In the genomic region with DNA sequence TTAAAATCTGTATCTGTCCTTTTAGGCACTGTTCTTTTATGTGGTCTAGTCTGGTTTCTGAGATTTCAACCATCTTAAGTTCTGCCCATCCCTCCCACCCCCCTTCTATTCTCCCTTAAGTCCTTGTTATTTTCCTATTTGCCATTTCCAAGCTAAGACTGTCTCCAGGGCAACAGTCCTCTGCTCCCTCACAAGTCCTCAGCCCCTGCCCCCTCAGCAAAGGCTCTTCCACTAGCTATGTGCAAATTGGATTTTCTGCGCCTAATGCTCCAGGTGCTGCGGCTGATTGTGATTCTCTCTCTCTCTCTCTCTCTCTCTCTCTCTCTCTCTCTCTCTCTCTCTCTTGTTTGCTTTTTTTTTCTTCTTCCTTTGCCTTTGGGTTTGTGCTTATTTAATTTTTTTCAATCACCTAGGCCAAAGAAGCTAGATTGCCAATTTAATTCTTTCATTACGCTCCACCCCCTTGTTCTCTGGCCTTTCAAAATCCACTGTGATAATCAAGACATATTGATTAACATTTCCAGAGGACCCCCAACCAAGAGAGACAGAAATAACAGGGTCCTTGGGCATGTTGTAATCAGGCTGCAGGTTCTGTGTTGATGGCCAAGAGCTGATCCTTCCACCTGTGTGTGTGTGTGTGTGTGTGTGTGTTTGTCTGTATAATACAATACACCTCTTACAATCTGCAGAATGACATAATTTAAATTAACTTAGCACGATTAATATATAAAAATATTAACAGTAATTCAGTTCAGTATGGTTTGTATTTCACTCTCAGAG, we compare ENCODE assay signal across 17 mouse cellular contexts. TPM values are rescaled to one million over a fixed set of nuclear protein-coding genes. Genes with fewer than 3 reads are reported as not detected.
DNase-seq lines count a peak whose midpoint lies in the region; ATAC-seq lines count a peak whose summit lies in the region.
"Had no signal": no experiment of that assay in that cellular context is flagged by ENCODE, and none has a peak within 500 bp of the region (broad histone marks: within the 10 kb centered on the region; RNA-seq: fewer than 3 reads in every experiment).

No protein-coding gene starts in this region.

- H3K36me3 ChIP-seq in neural tube, embryonic 13.5 days: no peaks in the 10 kb centered on the region
- no peaks in the 10 kb centered on the region for H3K36me3 ChIP-seq in hindbrain, embryonic 10.5 days
- no peaks in the 10 kb centered on the region for H3K36me3 ChIP-seq in midbrain, embryonic 11.5 days (ENCODE audit: control insufficient read depth, insufficient read depth, low read length)
- H3K36me3 ChIP-seq: heart, embryonic 10.5 days; lung, embryonic 15.5 days; neural tube, embryonic 12.5 days had no signal

- WGBS in neural tube, embryonic 13.5 days: 69% methylated on average over 4 of the region's 4 CpGs
- 72% methylated on average over 4 of the region's 4 CpGs for WGBS in hindbrain, embryonic 10.5 days
- WGBS in midbrain, embryonic 11.5 days: 35% methylated on average over 4 of the region's 4 CpGs

- no peak overlapping the region for H3K4me2 ChIP-seq in neural tube, embryonic 13.5 days
- H3K4me2 ChIP-seq in midbrain, embryonic 11.5 days: peak overlapping the region; percentile 15; the same call in 1 of the 2 replicates
- H3K4me2 ChIP-seq: lung, embryonic 15.5 days; neural tube, embryonic 12.5 days had no signal

- peak overlapping the region; percentile 54 for H3K27ac ChIP-seq in neural tube, embryonic 13.5 days (replicated peaks)
- peak overlapping the region; percentile 64 for H3K27ac ChIP-seq in hindbrain, embryonic 10.5 days
- peak overlapping the region; percentile 72 for H3K27ac ChIP-seq in midbrain, embryonic 11.5 days (ENCODE audit: low read depth, low read length)
- H3K27ac ChIP-seq: gastrocnemius, adult 2 months; layer of hippocampus, adult 2 months; lung, embryonic 15.5 days; neural tube, embryonic 12.5 days had no signal

- peaks cover 16% of the 10 kb centered on the region for H3K4me1 ChIP-seq in neural tube, embryonic 13.5 days (replicated peaks)
- peaks cover 36% of the 10 kb centered on the region for H3K4me1 ChIP-seq in hindbrain, embryonic 10.5 days (replicated peaks)
- H3K4me1 ChIP-seq in midbrain, embryonic 11.5 days (ENCODE audit: control insufficient read depth, insufficient read depth, low read length): peaks cover 18% of the 10 kb centered on the region

- ATAC-seq in neural tube, embryonic 13.5 days (ENCODE audit: low read depth): peak; percentile 56; the same call in 1 of the 2 replicates
- ATAC-seq in midbrain, embryonic 11.5 days (ENCODE audit: low FRiP score): peak; percentile 91

- H3K27me3 ChIP-seq in neural tube, embryonic 13.5 days: no peaks in the 10 kb centered on the region
- H3K27me3 ChIP-seq in hindbrain, embryonic 10.5 days (ENCODE audit: insufficient read depth, poor library complexity, severe bottlenecking): no peaks in the 10 kb centered on the region
- H3K27me3 ChIP-seq in midbrain, embryonic 11.5 days (ENCODE audit: control insufficient read depth, insufficient read depth, low read length): no peaks in the 10 kb centered on the region
- H3K27me3 ChIP-seq: lung, embryonic 15.5 days; neural tube, embryonic 12.5 days had no signal

- H3K9ac ChIP-seq in neural tube, embryonic 13.5 days: no peak overlapping the region
- no peak overlapping the region for H3K9ac ChIP-seq in midbrain, embryonic 11.5 days (ENCODE audit: low read length)
- H3K9ac ChIP-seq: lung, embryonic 15.5 days; neural tube, embryonic 12.5 days had no signal

- DNase-seq in neural tube, embryonic 10.5 days (ENCODE audit: extremely low spot score, low spot score): no peak
- no peak for DNase-seq in hindbrain, embryonic 10.5 days (ENCODE audit: low spot score)
- no peak for DNase-seq in midbrain, embryonic 11.5 days (ENCODE audit: low spot score, missing footprints)
- peak; percentile 60 for DNase-seq in retina, postnatal 1 day
- no peak for DNase-seq in heart, postnatal 25 days (ENCODE audit: low spot score)
- no peak for DNase-seq in urinary bladder, adult 18-20 months (ENCODE audit: low spot score in 2 of 2)
- DNase-seq in embryo, embryonic 10.5 days (ENCODE audit: low spot score): no peak
- DNase-seq: adrenal gland, adult 2 months; cerebellum, postnatal 14 days; gastrocnemius, adult 2 months; kidney, adult 8-10 months had no signal

- intact Hi-C loops in heart, postnatal 25 days (cut with DNase I): no loop called here

- H3K9me3 ChIP-seq in neural tube, embryonic 13.5 days: no peaks in the 10 kb centered on the region
- H3K9me3 ChIP-seq in hindbrain, embryonic 10.5 days: no peaks in the 10 kb centered on the region
- H3K9me3 ChIP-seq in midbrain, embryonic 11.5 days (ENCODE audit: control insufficient read depth, low read length): no peaks in the 10 kb centered on the region
- H3K9me3 ChIP-seq: heart, embryonic 10.5 days; lung, embryonic 15.5 days; neural tube, embryonic 12.5 days had no signal

- no peak overlapping the region for H3K4me3 ChIP-seq in neural tube, embryonic 13.5 days
- H3K4me3 ChIP-seq in hindbrain, embryonic 10.5 days: no peak overlapping the region
- no peak overlapping the region for H3K4me3 ChIP-seq in midbrain, embryonic 11.5 days (ENCODE audit: low read depth, low read length)
- H3K4me3 ChIP-seq: erythroblast, embryonic 14.5 days; gastrocnemius, adult 2 months; heart, embryonic 10.5 days; layer of hippocampus, adult 2 months; lung, embryonic 15.5 days; neural tube, embryonic 12.5 days had no signal

RNA-seq across cellular contexts. Expression of gene Mest, which starts 0.8 kb away (rescaled TPM):
- polyA plus RNA-seq in neural tube, embryonic 13.5 days (2015; fragmentation: Nextera tagmentation; extraction: Ambion mirVana): 431 and 546 TPM in 2 replicates
- 1,257 and 1,613 TPM in 2 replicates for polyA plus RNA-seq in hindbrain, embryonic 10.5 days (2016; fragmentation: Nextera tagmentation; extraction: Ambion mirVana)
- 1,255 and 1,269 TPM in 2 replicates for polyA plus RNA-seq in midbrain, embryonic 11.5 days (2014; fragmentation: Nextera tagmentation; extraction: Ambion mirVana)
- 10 to 100 TPM; 12.3 to 15.2 TPM for total RNA-seq in heart, postnatal 25 days (2021)

RNA-seq across cellular contexts. Expression of gene Cep41, which starts 29.0 kb away (rescaled TPM):
- 12.2 and 17.4 TPM in 2 replicates for polyA plus RNA-seq in neural tube, embryonic 13.5 days (2015; fragmentation: Nextera tagmentation; extraction: Ambion mirVana)
- polyA plus RNA-seq in hindbrain, embryonic 10.5 days (2016; fragmentation: Nextera tagmentation; extraction: Ambion mirVana): 16.0 and 19.0 TPM in 2 replicates
- polyA plus RNA-seq in midbrain, embryonic 11.5 days (2014; fragmentation: Nextera tagmentation; extraction: Ambion mirVana): 23.8 and 24.5 TPM in 2 replicates
- 1 to 10 TPM; 1.9 to 3.1 TPM for total RNA-seq in heart, postnatal 25 days (2021)
